Mouse (Mus musculus) cortical plate, adult 2 months (tissue): Measurements from ENCODE around the gene Mcm2.

Source experiments
- CTCF ChIP-seq: fragments of 200-500 bp; IDR thresholded peaks from 2 replicates; pipeline ENCODE4 v1.5.1; 2011; ENCODE audit warnings: mild to moderate bottlenecking, control low read depth, low read length; ENCODE audit not compliant: insufficient read depth; ENCODE audit errors: extremely low read depth
- POLR2A ChIP-seq: fragments of 200-500 bp; IDR thresholded peaks from 2 replicates; pipeline ENCODE4 v1.6.1; 2011; ENCODE audit warnings: mild to moderate bottlenecking, low read length, control low read depth; ENCODE audit not compliant: insufficient read depth; ENCODE audit errors: extremely low read depth

GRCm38 (mm10) chr6:88835047-88835446, 63.5 kb downstream of the Mcm2 start:
- no peak for TF ChIP-seq CTCF
- TF ChIP-seq POLR2A, result no peak
